Mouse (Mus musculus) thymus, postnatal 0 days (tissue): ENCODE measurements around the gene Capn12. TPM values are rescaled to one million over a fixed set of nuclear protein-coding genes. Genes with fewer than 3 reads are reported as not detected.
"Not testable (repeated sequence)": the region's sequence is repeated elsewhere in the genome, so short reads cannot be mapped to it uniquely, and the experiment has no call there.

Experiments
- DNase-seq: peaks from one replicate; pipeline ENCODE4 v3.0.0-alpha.2; 2015; ENCODE audit warnings: low spot score
- polyA plus RNA-seq: library from polyadenylated mRNA; unstranded; fragments of >200 nt; fragmentation: Nextera tagmentation; extraction: Ambion mirVana; gene quantifications from 2 replicates; pipeline ENCODE4 v1.2.1, GENCODE M21; 2015

Gene Capn12
- polyA plus RNA-seq, 1 experiment from 2014 or later = 0.53 TPM

DNA sequence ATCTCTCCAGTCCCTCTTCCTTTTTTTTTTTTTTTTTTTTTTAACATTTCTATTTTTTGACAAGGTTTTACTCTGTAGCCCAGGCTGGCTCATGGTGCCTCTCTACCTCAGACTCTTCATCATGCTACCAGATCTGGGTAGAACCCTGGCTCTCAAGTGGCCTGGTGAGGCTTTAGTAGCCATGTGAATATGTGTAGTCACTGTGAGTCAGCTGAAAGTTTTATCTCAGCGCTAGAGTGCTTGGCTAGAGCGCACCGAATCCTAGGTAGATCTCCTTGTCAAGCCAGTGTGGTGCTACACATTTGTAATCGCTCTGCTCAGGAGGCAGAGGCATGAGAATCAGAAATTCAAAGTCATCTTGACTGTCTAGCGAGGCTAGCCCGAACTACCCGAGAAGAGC, 4.1 kb upstream of the Capn12 start:
- DNase-seq = no peak

DNA sequence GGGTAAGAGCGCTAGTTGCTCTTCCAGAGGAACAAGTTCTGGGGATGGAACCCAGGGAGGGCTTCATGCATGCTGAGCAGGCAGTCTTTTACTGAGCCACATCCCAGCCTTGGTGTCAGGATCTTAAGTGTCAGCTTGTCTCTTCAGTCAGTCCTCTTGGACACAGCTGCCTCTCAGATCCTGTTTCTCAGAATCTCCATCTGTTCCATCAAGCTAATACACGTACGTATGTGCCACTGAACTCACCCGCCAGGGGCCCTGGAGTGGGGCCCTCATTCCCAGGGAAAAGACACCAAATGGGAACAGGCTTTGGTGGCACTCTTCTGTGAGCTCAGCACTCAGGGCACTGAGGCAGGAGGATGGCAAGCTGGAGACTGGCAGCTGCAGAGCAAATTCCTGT, 3.4 kb upstream of the Capn12 start:
- no peak for DNase-seq

DNA sequence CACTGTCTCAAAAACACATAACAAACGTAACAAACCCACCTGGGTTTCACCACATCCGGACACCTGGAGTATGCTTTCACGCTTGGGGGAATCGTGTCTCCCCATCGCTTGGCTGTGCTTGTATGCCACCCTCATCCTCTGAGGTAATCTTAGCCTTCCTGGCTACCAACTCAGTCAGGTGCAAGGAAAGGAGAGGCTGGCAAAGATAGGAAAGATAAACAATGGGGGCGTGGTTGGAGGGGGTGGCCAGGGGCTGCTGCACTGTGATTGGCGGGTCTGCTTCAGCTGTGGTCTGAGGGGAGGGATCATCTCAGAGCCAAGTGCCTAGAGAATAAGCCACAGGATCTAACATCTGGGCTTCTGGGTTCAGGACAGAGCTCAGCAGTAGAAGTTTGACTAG, 1.6 kb upstream of the Capn12 start:
- DNase-seq = peak; percentile 63

DNA sequence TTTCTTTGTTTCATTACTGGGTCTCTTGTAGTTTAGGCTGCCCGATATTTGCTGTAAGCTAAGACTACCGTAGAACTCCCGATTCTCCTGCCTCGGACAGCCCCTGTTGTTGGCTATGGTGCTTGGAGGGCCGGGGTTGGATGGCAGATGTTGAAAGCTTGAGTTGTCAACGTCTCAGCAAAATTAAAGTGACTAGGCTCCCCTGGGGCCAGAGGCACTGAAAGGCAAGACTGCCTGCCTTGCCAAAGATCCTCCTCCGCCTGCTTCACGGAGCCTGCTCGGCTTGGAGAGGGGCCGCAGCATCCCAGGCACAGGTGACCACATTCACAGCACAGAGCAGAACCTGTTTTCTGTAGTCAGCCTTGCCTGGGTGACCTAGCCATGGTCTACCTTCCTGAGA, 668 bp upstream of the Capn12 start:
- no peak for DNase-seq

DNA sequence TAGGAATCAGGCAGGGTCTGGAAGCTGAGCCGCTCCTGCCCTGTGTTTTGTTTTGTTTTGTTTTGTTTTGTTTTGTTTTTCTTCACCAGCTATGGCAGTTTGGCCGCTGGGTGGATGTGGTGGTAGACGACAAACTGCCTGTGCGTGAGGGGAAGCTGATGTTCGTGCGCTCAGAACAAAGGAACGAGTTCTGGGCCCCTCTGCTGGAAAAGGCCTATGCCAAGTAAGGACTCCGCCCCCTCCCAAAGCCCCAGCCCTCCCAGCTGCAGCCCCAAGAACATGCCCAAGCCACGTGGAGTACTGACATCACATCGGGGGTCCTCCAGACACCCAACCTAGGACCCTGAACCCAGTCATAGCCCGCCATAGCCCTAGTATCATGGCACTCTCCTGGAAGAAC, 1.8 kb downstream of the Capn12 start:
- peak; percentile 36 for DNase-seq

DNA sequence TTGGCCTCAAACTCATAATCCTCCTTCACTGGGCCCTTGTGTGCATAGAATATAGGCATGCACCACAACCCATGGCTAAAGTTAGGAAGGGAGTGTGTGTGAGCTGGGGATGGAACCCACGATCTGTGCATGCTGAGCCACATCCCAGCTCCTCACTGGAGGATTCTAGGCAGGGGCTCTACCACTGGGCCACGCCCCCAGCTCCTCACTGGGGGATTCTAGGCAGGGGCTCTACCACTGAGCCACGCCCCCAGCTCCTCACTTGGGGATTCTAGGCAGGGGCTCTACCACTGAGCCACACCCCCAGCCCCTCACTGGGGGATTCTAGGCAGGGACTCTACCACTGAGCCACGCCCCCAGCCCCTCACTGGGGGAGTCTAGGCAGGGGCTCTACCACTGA, 2.5 kb downstream of the Capn12 start:
- not testable (repeated sequence) for DNase-seq

DNA sequence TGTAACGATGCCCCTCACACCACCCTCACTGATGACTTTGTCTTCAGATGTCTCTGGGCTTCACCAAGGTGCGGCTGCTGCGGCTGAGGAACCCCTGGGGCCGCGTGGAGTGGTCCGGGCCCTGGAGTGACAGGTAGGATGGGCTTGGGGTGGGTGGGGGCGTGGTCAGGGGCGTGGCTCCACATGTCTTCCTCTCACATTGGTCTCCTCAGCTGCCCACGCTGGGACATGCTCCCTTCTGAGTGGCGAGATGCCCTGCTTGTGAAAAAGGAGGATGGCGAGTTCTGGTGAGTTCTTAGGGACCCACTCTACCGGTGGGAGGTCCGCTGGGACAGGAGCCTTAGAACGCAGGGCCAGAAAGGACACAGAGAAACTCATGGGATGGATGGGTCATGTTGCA, 5.3 kb downstream of the Capn12 start:
- DNase-seq = no peak

DNA sequence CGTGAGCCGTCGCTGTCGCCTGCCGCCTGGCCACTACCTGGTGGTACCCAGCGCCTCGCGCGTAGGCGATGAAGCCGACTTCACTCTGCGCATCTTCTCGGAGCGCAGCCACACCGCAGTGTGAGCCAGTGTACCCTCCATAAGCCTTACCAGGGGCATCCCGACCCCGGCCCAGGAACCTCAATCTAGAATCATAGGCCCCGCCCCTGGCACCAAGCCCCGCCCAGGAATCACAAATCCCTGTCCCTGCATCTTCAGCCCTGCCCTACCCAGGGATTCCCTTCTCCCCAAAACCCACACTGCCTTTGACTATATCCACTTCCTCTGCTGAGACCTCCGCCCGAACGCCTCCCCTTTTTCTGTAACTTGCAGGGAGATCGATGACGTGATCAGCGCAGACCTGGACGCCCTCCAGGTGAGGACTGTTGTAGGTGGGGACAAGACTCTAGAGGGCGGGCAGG, 7.5 kb downstream of the Capn12 start:
- DNase-seq = no peak

DNA sequence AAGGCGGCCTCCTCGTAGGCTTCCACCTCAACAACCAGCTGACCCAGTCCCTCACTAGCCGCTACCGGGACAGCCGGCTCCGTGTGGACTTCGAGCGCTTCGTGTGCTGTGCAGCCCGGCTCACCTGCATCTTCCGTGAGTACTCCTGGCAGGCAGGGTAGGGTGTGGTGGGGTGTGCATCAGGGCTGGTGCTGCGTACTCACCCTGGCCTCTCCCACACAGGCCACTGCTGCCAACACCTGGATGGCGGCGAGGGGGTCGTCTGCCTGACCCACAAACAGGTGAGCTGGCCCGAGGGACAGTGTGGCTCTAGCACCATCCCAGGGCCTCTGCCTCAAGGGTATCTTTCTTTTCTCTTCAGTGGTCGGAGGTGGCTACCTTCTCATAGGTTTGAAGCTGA, 11.4 kb downstream of the Capn12 start:
- no peak for DNase-seq

DNA sequence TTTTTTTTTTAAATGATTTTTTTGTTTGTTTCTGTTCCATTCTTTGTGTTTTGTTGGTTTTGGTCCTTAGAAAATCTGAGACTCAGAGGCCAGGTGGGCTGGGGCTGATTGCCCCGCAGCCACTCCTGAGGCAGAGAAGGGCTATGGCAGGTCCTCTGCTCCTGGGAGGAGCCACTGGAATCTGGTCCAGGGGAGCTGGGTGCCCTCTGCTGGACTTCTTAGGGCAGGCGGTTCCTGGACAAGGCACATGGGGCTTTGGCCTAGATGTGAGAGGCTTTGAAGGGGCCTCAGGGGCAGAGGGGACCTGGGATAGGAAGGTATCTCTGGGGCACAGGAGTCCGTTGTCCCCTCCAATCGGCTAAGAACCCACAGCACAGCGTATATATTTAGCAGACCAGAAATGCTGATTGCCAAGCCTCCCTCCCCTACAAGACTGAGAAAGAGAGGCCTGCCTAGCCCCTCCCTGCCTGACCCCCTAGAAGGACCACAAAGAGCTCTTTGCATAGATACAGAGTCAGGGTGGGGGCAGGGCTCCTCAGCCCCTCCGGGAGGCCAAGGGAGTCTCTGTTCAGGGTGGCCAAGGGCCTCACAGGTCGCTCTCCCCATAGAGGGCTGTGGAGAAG, 12.5 kb downstream of the Capn12 start:
- peak; percentile 27 for DNase-seq

DNA sequence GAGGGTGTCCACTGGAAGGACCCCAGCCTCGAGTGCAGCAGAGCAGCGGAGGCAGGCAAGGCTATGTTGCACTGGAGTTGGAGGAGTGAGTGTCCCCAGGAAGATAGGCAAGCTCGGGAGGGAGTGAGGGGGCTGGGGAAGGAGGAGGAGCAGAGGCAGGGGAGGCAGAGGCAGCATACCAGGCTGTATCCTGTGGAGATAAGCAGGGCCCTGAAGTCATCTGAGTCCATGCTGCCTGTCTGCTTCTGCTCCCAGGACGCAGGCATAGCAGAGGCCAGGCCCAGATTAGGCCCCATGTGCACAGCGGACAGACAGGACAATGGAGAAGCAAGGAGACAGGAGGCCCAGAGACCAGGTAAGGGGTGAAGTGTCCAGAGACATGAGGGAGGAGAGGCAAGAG, 13.7 kb downstream of the Capn12 start:
- no peak for DNase-seq

DNA sequence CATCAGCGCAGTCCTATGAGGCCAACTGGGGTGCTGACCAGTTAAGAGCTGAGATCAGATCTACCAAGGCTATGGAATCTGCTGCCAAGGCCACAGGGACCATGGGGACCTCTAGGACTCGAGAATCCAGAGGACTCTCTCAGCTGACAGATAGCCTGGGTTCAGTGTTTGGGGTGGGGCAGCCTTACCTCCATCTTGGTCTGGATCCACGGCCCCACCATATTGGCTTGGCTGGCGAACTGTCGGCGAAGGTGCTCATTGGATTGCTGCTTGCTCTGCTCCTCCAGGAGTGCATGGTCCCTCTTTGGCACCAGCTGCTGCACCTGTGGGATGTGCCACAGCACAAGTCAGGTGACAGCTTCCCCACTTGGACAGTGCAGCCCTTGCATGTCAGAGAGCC, 16.4 kb downstream of the Capn12 start:
- DNase-seq = no peak

DNA sequence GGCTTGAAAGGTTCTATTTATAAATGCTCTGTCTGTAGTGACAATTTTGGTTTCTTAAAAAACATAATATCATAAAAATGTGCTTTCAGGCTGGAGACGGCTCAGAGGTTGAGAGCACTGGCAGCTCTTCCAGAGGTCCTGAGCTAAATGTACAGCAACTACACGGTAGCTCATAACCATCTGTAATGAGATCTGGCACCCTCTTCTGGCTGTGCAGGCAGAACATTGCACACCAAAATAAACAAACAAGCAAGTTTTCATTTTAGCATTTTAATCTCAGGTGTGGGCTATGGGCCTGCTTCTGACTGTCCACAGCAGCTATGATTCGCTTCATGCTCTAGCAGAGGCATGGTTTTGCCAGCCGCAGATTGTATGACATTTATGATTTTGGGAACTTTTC, 18.8 kb downstream of the Capn12 start:
- no peak for DNase-seq

DNA sequence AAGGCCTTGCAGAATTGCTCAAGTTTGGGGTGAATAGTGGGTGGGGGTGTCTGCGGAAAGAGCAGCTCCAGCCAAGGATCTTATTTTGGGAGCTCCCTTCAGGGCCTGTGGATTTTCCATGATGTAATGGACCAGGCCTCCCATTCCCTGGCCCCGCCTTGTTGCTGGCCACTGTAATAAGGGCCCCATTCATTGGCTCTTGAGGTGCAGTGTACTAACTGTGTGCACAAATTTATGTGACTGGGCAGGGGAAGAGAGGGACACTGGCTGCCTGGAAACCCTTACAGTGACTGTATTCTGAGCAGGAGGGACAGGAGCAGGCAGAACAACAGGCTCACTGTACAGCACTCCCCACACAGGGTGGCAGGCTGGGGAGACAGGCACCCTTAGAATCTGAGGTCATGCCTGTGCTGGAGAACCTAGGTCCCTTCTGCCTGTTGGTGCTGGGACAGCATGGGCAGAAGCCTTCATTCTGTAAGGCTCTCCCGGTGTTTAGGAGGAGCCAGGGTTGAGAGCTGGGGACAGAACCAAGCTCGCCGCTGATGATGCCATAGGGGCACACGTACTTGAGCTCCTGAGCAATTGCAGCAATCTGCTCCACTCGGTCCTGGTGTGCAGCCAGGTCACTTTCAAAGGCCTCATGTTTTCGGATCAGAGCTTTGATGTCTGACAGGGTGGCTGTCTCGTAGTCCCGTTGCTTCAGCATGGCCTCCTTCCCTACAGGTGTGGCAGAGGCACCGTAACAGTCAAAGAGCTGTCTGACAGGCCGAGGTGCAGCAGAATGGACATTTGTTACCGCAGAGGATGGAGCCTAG, 20.3 kb downstream of the Capn12 start:
- no peak for DNase-seq

DNA sequence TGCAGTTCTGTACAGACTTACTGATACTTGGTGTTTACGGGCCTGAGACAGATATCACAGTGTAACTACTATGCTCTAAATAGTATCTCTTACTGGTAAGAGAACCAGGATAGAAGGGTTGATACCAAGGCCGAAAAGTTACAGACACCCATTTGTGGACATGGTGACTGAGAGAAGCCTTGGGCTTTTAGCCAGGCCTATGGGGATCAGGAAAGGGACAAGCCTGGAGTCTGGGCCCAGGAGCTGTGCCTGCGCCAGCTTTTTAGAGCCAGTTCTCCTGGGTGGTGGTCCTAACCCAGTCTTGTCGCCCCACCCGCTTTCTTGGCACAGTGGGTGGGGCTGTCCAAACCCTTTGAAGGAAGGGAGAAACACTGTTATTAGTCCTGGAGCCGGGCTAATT, 21.0 kb downstream of the Capn12 start:
- DNase-seq = no peak

DNA sequence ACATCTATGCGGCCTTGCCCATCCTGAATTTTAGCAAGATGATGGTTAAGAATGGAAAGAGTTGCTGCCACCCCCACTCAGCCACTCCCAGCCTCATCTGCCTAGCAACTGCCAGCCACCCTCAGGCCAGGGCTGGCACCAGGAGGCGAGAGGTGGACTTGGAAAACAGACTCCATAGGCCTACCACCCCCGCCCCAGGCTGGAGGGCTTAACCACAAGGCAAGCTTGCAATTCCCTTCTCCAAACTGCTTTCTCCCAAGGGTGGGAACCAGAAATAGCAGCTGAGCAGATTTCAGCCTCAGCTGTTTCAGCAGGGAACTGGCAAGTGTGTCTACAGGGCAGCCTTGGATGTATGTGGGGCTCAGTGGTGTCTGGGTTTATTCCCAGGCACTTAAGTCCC, 21.6 kb downstream of the Capn12 start:
- DNase-seq = no peak

DNA sequence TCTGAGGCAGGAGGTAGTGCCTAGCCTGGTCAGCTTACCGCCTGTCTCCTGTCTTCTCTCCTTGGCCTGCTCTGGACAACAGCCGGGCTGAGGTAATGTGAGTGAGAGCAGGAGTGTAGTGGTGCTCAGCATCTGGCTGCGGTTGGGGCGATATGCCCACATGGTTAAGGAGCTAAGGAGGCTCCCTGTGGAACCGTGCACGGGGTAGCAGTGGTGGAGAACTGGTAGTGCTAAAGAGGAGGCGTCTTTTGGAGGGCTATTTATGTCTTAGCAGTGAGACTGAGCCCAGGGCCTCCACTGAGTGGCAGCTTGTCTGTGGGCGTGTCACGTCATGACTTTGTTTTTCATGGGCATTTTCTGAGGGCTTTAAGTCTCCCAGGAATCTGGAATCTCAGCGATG, 22.6 kb downstream of the Capn12 start:
- no peak for DNase-seq

DNA sequence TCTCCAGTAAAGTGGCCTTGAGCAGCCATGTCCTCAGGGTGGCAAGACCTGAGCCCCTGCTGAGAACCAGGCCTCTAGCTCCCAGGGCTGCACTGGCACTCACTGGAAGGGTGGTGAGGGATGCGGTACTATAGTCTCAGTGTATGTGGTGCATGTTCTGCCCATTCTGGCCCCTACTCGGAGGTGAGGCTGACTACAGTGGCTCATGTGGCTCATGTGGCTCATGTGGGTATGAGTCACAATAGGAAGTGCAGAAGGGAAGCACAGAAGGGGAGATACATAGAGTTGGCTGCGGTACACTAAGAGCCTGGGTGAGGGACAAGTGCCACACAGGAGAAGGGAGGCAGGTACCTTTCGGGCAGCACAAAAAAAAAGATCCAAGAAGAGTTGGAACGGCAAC, 26.0 kb downstream of the Capn12 start:
- no peak for DNase-seq

DNA sequence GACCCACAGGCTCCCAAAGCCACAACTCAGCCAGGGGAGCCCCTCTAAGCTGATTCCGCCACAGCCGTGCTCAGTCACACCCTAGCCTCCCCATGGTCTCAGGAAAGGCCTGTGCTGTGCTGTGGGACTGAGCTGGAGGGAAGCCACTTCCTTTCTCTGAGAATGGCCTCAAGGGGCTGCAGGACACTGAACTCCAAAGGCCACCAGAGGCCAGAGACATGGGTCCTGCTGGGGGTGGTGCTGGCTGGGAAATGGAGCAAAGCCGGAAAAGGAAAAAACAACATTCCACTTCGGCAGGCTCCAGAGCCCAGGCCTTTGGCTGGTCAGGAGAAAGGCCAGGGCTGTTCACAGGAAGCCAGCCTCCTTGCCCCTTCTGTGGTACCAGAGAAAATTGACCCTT, 30.4 kb downstream of the Capn12 start:
- no peak for DNase-seq

DNA sequence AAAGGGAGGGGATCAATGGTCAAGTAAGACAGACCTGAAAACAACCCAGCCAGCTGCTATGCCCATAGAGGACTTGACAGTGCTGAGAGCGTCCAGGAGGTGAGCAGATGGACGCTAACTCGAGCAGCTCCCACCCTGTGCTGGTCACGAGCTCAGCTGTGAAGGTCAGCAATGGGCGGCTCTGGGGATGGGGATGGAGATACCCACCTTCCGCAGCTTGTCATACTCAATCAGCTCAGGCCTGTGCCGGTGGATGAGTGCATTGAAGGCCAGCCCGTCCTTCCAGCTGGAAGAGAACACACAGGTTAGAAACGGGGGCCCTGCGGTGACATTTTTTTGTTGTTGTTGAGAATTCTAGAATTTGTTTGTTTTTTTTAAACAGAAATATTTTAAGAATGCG, 31.9 kb downstream of the Capn12 start:
- no peak for DNase-seq

DNA sequence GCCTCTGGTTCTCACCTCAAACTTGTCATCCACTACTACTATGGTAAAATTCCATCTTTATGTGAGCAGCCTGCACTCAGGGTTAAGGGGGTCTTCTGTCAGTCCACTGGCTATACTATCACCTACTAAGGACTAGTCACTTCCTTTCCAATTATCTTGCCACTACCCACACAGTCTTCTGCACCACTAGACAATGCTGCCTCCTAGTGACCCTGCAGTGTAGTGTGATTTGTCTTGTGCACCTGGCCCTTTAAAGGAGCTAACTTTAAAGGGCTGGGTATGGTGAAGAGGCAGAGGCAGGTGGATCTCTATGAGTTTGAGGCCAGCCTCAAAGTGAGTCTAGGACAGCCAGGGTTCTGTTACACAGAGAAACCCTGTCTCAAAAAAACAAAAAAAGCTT, 35.3 kb downstream of the Capn12 start:
- DNase-seq = peak; percentile 26

DNA sequence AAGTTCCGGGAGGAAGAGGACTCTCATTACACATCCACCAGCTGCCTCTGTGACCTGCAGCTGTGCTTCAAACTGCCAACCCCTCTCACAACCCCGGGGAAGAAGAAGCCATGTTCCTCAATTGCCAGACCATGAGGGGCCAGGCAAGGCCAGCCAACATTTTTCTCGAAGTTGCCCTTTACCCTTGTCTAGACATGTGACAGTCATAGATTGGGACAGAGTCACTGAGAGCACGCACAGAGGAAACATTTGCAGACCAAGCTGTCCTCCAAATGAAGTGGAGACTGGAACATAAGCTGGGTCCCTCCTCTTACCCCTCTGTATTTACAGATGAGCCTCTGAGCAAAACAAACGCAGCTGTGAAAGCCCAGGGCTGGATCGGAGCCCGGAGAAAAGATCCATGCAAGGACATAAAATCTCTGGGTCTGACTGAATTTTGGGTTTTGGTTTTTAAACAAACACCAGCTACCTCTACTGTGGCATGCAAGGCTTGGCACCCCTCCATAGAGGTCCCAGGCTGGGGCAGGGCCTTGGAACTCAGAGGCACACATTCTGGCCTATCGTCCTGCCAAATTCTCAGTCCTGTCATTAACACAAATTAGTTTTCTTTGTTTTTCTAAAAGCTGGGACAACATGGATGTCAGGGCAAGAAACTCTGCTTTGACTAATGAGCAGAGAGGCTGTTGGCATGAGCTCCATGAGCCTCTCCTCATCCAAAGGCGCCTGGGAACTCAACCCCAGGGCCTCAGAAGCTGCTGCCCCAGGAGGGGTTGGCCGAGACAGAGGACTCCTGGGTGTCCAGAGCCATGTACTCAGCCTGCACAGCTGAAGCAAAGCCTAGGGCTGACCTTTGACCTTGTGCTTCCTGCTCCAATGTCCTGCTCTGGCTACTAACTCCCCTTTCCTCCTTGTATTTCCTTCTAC, 36.5 kb downstream of the Capn12 start:
- no peak for DNase-seq
